Mouse (Mus musculus) neural tube, embryonic 14.5 days (tissue): ENCODE results near the gene Slc16a8. TPM values are rescaled to one million over a fixed set of nuclear protein-coding genes. Genes with fewer than 3 reads are reported as not detected.

Source experiments
- polyA plus RNA-seq: library from polyadenylated mRNA; unstranded; fragments of >200 nt; fragmentation: Nextera tagmentation; extraction: Ambion mirVana; gene quantifications from 2 replicates; pipeline ENCODE4 v1.2.1, GENCODE M21; 2014

The Slc16a8 gene
- polyA plus RNA-seq, 1 experiment from 2014 or later, result 0.21 TPM

Other genes starting within 250 kb of the Slc16a8 start
- gene H1f0, start 226.3 kb downstream of the Slc16a8 start, polyA plus RNA-seq, result 45.6 and 126 TPM in 2 replicates
- gene Galr3, start 212.9 kb downstream of the Slc16a8 start, polyA plus RNA-seq, result not detected in 2 replicates
- 45.9 and 46.2 TPM in 2 replicates for gene Ankrd54, start 191.9 kb downstream of the Slc16a8 start, polyA plus RNA-seq
- gene Eif3l, start 179.6 kb downstream of the Slc16a8 start, polyA plus RNA-seq, result 169 and 183 TPM in 2 replicates
- gene Micall1, start 145.9 kb downstream of the Slc16a8 start, polyA plus RNA-seq, result 12.6 and 13.1 TPM in 2 replicates
- 276 and 304 TPM in 2 replicates for gene Polr2f, start 113.8 kb downstream of the Slc16a8 start, polyA plus RNA-seq
- gene 1700088E04Rik, start 113.5 kb downstream of the Slc16a8 start, polyA plus RNA-seq, result 13.3 and 18.0 TPM in 2 replicates
- 7.7 and 14.5 TPM in 2 replicates for gene Sox10, start 89.5 kb downstream of the Slc16a8 start, polyA plus RNA-seq
- 47.3 and 58.8 TPM in 2 replicates for gene Pick1, start 25.6 kb downstream of the Slc16a8 start, polyA plus RNA-seq
- 1.3 and 1.5 TPM in 2 replicates for gene Gm49486, start 25.4 kb downstream of the Slc16a8 start, polyA plus RNA-seq
- gene Baiap2l2, start 30.8 kb upstream of the Slc16a8 start, polyA plus RNA-seq, result 1.7 and 2.3 TPM in 2 replicates
- gene Pla2g6, start 73.6 kb upstream of the Slc16a8 start, polyA plus RNA-seq, result 24.0 and 25.5 TPM in 2 replicates
- gene Maff, start 91.9 kb upstream of the Slc16a8 start, polyA plus RNA-seq, result 0.64 and 1.0 TPM in 2 replicates
- 31.2 and 37.8 TPM in 2 replicates for gene Tmem184b, start 148.8 kb upstream of the Slc16a8 start, polyA plus RNA-seq
- gene Csnk1e, start 200.8 kb upstream of the Slc16a8 start, polyA plus RNA-seq, result 202 and 236 TPM in 2 replicates